Mouse (Mus musculus): Measurements from ENCODE around the gene Cdk6.

- TF ChIP-seq MAX (IDR thresholded peaks at IDR 0.05) (no peak), CTCF (IDR thresholded peaks at IDR 0.05; ENCODE audit: control insufficient read depth, insufficient read depth, insufficient read length) (no peak), MYOD1 (IDR thresholded peaks at IDR 0.05; ENCODE audit: control insufficient read depth, insufficient read length, low read depth) (peak; percentile 2), USF1 (IDR thresholded peaks at IDR 0.05; ENCODE audit: low read depth) (no peak), CEBPB (IDR thresholded peaks at IDR 0.05; ENCODE audit: low read depth) (peak; percentile 10), MYOG (IDR thresholded peaks at IDR 0.05; ENCODE audit: control insufficient read depth, extremely low read depth, insufficient read length) (no peak)
These were observed 19.2 kb upstream of the Cdk6 start for GRCm38 (mm10) chr5:3322052-3322451.
